Mouse (Mus musculus): ENCODE measurements at regions not wholly inside any gene's neighbourhood (a gene's known extent, or its start where the extent isn't known, plus 50 kb on each side); places are given as distances from the start of the nearest gene placed in this dataset.

GRCm38 (mm10) chr5:146675006-146675886 lies 90.2 kb upstream of the Gpr12 start:
- DNase-seq: peak; percentile 79
- no peak for TF ChIP-seq POLR2A (IDR thresholded peaks at IDR 0.05; ENCODE audit: borderline replicate concordance, extremely low read depth, low read depth, low read length)
- TF ChIP-seq CTCF (IDR thresholded peaks at IDR 0.05; ENCODE audit: insufficient read depth, low read length): peak; percentile 98
- WGBS: 19% methylated on average over 19 of the region's 19 CpGs

GRCm38 (mm10) chr5:146661751-146662150 lies 76.7 kb upstream of the Gpr12 start:
- WGBS: 67% methylated on average over 8 of the region's 8 CpGs
- no peak for TF ChIP-seq POLR2A (IDR thresholded peaks at IDR 0.05; ENCODE audit: borderline replicate concordance, extremely low read depth, low read depth, low read length)
- no peak for TF ChIP-seq CTCF (IDR thresholded peaks at IDR 0.05; ENCODE audit: insufficient read depth, low read length)
- no peak for DNase-seq
- no peaks in the 10 kb centered on the region for H3K4me1 ChIP-seq (ENCODE audit: control insufficient read depth, insufficient read depth, low read length)
- H3K4me3 ChIP-seq (replicated peaks; ENCODE audit: extremely low read depth, low read depth, low read length): no peak overlapping the region

More at GRCm38 (mm10) chr5:146675006-146675886, 90.2 kb upstream of the Gpr12 start:
- H3K4me1 ChIP-seq (ENCODE audit: control insufficient read depth, insufficient read depth, low read length): peaks cover 7% of the 10 kb centered on the region
- no peak overlapping the region for H3K4me3 ChIP-seq (replicated peaks; ENCODE audit: extremely low read depth, low read depth, low read length)

- no peak for DNase-seq
- WGBS: 84% methylated on average over 2 of the region's 2 CpGs
- no peak overlapping the region for H3K4me3 ChIP-seq (replicated peaks; ENCODE audit: extremely low read depth, low read depth, low read length)
- 0 out of 2 replicates have a peak, but pooled peaks cover 2% of the 10 kb centered on the region for H3K4me1 ChIP-seq (ENCODE audit: control insufficient read depth, insufficient read depth, low read length)
- TF ChIP-seq CTCF (IDR thresholded peaks at IDR 0.05; ENCODE audit: insufficient read depth, low read length): no peak
- TF ChIP-seq POLR2A (IDR thresholded peaks at IDR 0.05; ENCODE audit: borderline replicate concordance, extremely low read depth, low read depth, low read length): no peak
Observed at GRCm38 (mm10) chr5:146657228-146657627, 72.2 kb upstream of the Gpr12 start.

GRCm38 (mm10) chr5:146655394-146655793 lies 70.4 kb upstream of the Gpr12 start:
- DNase-seq: no peak
- WGBS: 35% methylated on average over 7 of the region's 7 CpGs
- Histone ChIP-seq H3K4me1 (ENCODE audit: control insufficient read depth, insufficient read depth, low read length) (0 out of 2 replicates have a peak, but pooled peaks cover 2% of the 10 kb centered on the region), H3K4me3 (replicated peaks; ENCODE audit: extremely low read depth, low read depth, low read length) (peak overlapping the region; percentile 15)
- TF ChIP-seq CTCF (IDR thresholded peaks at IDR 0.05; ENCODE audit: insufficient read depth, low read length) (no peak), POLR2A (IDR thresholded peaks at IDR 0.05; ENCODE audit: borderline replicate concordance, extremely low read depth, low read depth, low read length) (no peak)

- DNase-seq: no peak
- no peak for TF ChIP-seq POLR2A (IDR thresholded peaks at IDR 0.05; ENCODE audit: borderline replicate concordance, extremely low read depth, low read depth, low read length)
- TF ChIP-seq CTCF (IDR thresholded peaks at IDR 0.05; ENCODE audit: insufficient read depth, low read length): no peak
- 76% methylated on average over 19 of the region's 19 CpGs for WGBS
Observed at GRCm38 (mm10) chr5:146653686-146654450, 68.8 kb upstream of the Gpr12 start.

GRCm38 (mm10) chr5:146652874-146653273 lies 67.8 kb upstream of the Gpr12 start:
- TF ChIP-seq CTCF (IDR thresholded peaks at IDR 0.05; ENCODE audit: insufficient read depth, low read length): no peak
- no peak for TF ChIP-seq POLR2A (IDR thresholded peaks at IDR 0.05; ENCODE audit: borderline replicate concordance, extremely low read depth, low read depth, low read length)
- H3K4me1 ChIP-seq (ENCODE audit: control insufficient read depth, insufficient read depth, low read length): 0 out of 2 replicates have a peak, but pooled peaks cover 2% of the 10 kb centered on the region
- WGBS: 51% methylated on average over 5 of the region's 5 CpGs
- no peak for DNase-seq
- H3K4me3 ChIP-seq (replicated peaks; ENCODE audit: extremely low read depth, low read depth, low read length): no peak overlapping the region

More at GRCm38 (mm10) chr5:146653686-146654450, 68.8 kb upstream of the Gpr12 start:
- Histone ChIP-seq H3K4me1 (ENCODE audit: control insufficient read depth, insufficient read depth, low read length) (0 out of 2 replicates have a peak, but pooled peaks cover 2% of the 10 kb centered on the region), H3K4me3 (replicated peaks; ENCODE audit: extremely low read depth, low read depth, low read length) (no peak overlapping the region)

GRCm38 (mm10) chr5:146648519-146649060 lies 63.6 kb upstream of the Gpr12 start:
- WGBS: 71% methylated on average over 4 of the region's 4 CpGs

GRCm38 (mm10) chr5:146647628-146648380 lies 62.8 kb upstream of the Gpr12 start:
- 51% methylated on average over 11 of the region's 11 CpGs for WGBS
- H3K4me1 ChIP-seq (ENCODE audit: control insufficient read depth, insufficient read depth, low read length): no peaks in the 10 kb centered on the region
- DNase-seq: no peak
- H3K4me3 ChIP-seq (replicated peaks; ENCODE audit: extremely low read depth, low read depth, low read length): no peak overlapping the region
- TF ChIP-seq CTCF (IDR thresholded peaks at IDR 0.05; ENCODE audit: insufficient read depth, low read length) (no peak), POLR2A (IDR thresholded peaks at IDR 0.05; ENCODE audit: borderline replicate concordance, extremely low read depth, low read depth, low read length) (no peak)

More at GRCm38 (mm10) chr5:146648519-146649060, 63.6 kb upstream of the Gpr12 start:
- TF ChIP-seq CTCF (IDR thresholded peaks at IDR 0.05; ENCODE audit: insufficient read depth, low read length) (no peak), POLR2A (IDR thresholded peaks at IDR 0.05; ENCODE audit: borderline replicate concordance, extremely low read depth, low read depth, low read length) (no peak)
- Histone ChIP-seq H3K4me1 (ENCODE audit: control insufficient read depth, insufficient read depth, low read length) (no peaks in the 10 kb centered on the region), H3K4me3 (replicated peaks; ENCODE audit: extremely low read depth, low read depth, low read length) (no peak overlapping the region)
- DNase-seq: no peak
